Mouse (Mus musculus): ENCODE measurements around the gene Atp6v1fnb. TPM values are rescaled to one million over a fixed set of nuclear protein-coding genes. Genes with fewer than 3 reads are reported as not detected.
A peak's percentile ranks its signal among the peaks of the same experiment; 100 is the strongest.

Atp6v1fnb gene
- polyA plus RNA-seq, 1 experiment = 0.17 TPM

DNA sequence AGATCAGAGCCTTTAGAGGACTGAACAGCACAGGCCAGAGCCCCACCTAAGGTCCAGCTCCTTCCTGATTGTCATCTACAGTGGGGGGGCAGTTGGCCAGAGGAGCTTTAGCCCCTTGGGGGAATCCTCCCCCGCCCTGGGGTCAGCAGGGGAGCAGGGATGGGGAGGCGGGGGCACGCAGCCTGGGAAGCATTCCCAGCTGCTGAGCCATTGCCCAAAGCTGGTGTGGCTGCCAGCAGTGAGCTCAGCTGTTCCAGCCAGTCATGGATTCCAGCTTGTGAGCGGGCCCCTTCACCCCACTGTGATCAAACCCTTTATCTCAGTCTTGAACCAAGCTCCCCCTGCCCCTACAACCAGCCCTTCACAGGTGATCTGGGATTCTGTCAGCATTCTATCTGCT lies 32.0 kb upstream of the Atp6v1fnb start:
- 88% methylated on average over 4 of the region's 4 CpGs for WGBS
- no peaks in the 10 kb centered on the region for H3K27me3 ChIP-seq (replicated peaks; ENCODE audit: control insufficient read depth, insufficient read depth, low read length)
- no peak for DNase-seq
- H3K4me3 ChIP-seq (ENCODE audit: insufficient read depth, low read depth, low read length) = no peak overlapping the region
- no peaks in the 10 kb centered on the region for H3K36me3 ChIP-seq (ENCODE audit: control insufficient read depth, insufficient read depth, low read length)
- no peak overlapping the region for H3K27ac ChIP-seq (ENCODE audit: insufficient read depth, low read depth, low read length)
- TF ChIP-seq CTCF (conservative IDR thresholded peaks at IDR 0.05; ENCODE audit: insufficient read depth, insufficient read length, low read depth, low read length) (no peak), POLR2A (IDR thresholded peaks at IDR 0.05; ENCODE audit: low read depth, low read length) (no peak)
- no peaks in the 10 kb centered on the region for H3K4me1 ChIP-seq (ENCODE audit: control insufficient read depth, insufficient read depth, low read length)

DNA sequence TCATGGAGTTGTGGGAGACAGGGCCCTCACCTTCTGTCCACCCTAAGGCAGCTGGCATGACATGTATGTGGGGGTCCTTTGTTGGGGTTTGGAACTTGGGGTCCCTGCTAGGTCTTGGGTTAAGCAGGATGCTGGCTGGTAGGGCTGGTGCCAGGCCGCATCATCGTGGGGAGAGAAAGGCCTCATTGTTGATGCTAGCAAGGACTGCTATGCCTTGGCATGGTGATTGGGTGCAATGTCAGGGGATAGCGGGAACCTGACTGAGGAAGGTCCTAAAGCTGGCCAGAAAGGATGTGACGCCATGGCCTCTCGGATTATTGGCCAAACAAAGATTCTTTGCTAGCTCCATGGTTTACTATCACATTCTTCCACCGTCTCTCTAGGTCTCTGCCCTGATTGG lies 31.4 kb upstream of the Atp6v1fnb start:
- Histone ChIP-seq H3K4me3 (ENCODE audit: insufficient read depth, low read depth, low read length) (no peak overlapping the region), H3K27ac (ENCODE audit: insufficient read depth, low read depth, low read length) (no peak overlapping the region), H3K4me1 (ENCODE audit: control insufficient read depth, insufficient read depth, low read length) (no peaks in the 10 kb centered on the region), H3K27me3 (replicated peaks; ENCODE audit: control insufficient read depth, insufficient read depth, low read length) (no peaks in the 10 kb centered on the region), H3K36me3 (ENCODE audit: control insufficient read depth, insufficient read depth, low read length) (no peaks in the 10 kb centered on the region)
- TF ChIP-seq POLR2A (IDR thresholded peaks at IDR 0.05; ENCODE audit: low read depth, low read length) (no peak), CTCF (conservative IDR thresholded peaks at IDR 0.05; ENCODE audit: insufficient read depth, insufficient read length, low read depth, low read length) (no peak)
- DNase-seq = no peak
- 95% methylated on average over 6 of the region's 6 CpGs for WGBS

DNA sequence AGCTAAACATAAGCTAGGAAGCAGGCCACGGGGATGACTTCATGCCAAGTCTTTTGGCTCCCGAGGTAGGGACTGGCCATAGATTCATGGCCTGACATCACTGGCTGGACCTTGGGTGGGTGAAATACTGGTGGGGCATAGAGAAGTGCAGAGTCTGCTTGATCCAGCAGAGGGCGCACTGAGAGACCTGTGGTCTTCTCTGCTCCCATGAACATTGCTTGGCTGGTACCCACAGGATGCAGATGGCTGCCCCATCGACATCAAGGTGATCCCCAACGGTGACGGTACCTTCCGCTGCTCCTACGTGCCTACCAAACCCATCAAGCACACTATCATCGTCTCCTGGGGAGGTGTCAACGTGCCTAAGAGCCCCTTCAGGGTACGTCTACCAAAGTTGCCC lies 26.5 kb upstream of the Atp6v1fnb start:
- peak; percentile 74 for TF ChIP-seq CTCF (conservative IDR thresholded peaks at IDR 0.05; ENCODE audit: insufficient read depth, insufficient read length, low read depth, low read length)
- no peak for TF ChIP-seq POLR2A (IDR thresholded peaks at IDR 0.05; ENCODE audit: low read depth, low read length)
- Histone ChIP-seq H3K36me3 (ENCODE audit: control insufficient read depth, insufficient read depth, low read length) (no peaks in the 10 kb centered on the region), H3K4me1 (ENCODE audit: control insufficient read depth, insufficient read depth, low read length) (no peaks in the 10 kb centered on the region), H3K27ac (ENCODE audit: insufficient read depth, low read depth, low read length) (no peak overlapping the region), H3K27me3 (replicated peaks; ENCODE audit: control insufficient read depth, insufficient read depth, low read length) (no peaks in the 10 kb centered on the region), H3K4me3 (ENCODE audit: insufficient read depth, low read depth, low read length) (no peak overlapping the region)
- 70% methylated on average over 11 of the region's 11 CpGs for WGBS
- DNase-seq = peak; percentile 39

DNA sequence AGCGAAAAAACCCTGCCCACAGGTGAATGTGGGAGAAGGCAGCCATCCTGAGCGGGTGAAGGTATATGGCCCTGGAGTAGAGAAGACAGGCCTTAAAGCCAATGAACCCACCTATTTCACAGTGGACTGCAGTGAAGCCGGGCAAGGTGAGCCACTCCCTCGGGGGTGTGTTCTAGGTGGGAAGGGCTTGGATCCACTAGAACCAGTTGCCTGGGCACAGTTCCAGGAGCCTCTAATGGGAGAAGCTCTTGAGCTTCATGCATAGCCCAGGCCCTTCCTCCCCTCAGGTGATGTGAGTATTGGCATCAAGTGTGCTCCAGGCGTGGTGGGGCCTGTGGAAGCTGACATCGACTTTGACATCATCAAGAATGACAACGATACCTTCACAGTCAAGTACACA lies 25.9 kb upstream of the Atp6v1fnb start:
- H3K4me1 ChIP-seq (ENCODE audit: control insufficient read depth, insufficient read depth, low read length) = no peaks in the 10 kb centered on the region
- H3K27me3 ChIP-seq (replicated peaks; ENCODE audit: control insufficient read depth, insufficient read depth, low read length) = no peaks in the 10 kb centered on the region
- no peak for DNase-seq
- H3K27ac ChIP-seq (ENCODE audit: insufficient read depth, low read depth, low read length) = no peak overlapping the region
- 90% methylated on average over 7 of the region's 7 CpGs for WGBS
- no peak overlapping the region for H3K4me3 ChIP-seq (ENCODE audit: insufficient read depth, low read depth, low read length)
- no peaks in the 10 kb centered on the region for H3K36me3 ChIP-seq (ENCODE audit: control insufficient read depth, insufficient read depth, low read length)
- TF ChIP-seq POLR2A (IDR thresholded peaks at IDR 0.05; ENCODE audit: low read depth, low read length) (no peak), CTCF (conservative IDR thresholded peaks at IDR 0.05; ENCODE audit: insufficient read depth, insufficient read length, low read depth, low read length) (no peak)

DNA sequence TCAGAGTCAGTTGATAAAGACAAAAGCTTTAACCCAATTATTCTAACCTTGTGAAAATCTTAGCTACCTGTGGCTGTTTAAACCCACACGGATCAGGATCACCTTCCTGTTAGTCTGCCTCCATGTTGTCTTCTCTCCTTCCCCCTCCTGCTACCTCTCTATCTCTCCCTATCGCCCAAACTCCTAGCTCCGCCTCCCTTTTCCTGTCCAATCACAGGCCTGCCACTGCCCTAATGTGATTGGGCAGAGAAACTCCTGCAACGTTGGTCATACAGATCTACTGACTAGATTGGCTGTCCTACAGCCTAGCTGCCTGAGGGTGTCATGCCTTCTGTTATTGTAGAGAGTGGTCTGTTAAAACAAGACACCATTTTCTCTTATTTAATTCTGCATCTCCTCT lies 21.4 kb upstream of the Atp6v1fnb start:
- Histone ChIP-seq H3K27ac (ENCODE audit: insufficient read depth, low read depth, low read length) (no peak overlapping the region), H3K36me3 (ENCODE audit: control insufficient read depth, insufficient read depth, low read length) (no peaks in the 10 kb centered on the region), H3K4me3 (ENCODE audit: insufficient read depth, low read depth, low read length) (no peak overlapping the region), H3K4me1 (ENCODE audit: control insufficient read depth, insufficient read depth, low read length) (no peaks in the 10 kb centered on the region), H3K27me3 (replicated peaks; ENCODE audit: control insufficient read depth, insufficient read depth, low read length) (no peaks in the 10 kb centered on the region)
- whole genome bisulfite sequencing = 27% methylated on average over 4 of the region's 4 CpGs
- TF ChIP-seq POLR2A (IDR thresholded peaks at IDR 0.05; ENCODE audit: low read depth, low read length) (no peak), CTCF (conservative IDR thresholded peaks at IDR 0.05; ENCODE audit: insufficient read depth, insufficient read length, low read depth, low read length) (no peak)
- no peak for DNase-seq

DNA sequence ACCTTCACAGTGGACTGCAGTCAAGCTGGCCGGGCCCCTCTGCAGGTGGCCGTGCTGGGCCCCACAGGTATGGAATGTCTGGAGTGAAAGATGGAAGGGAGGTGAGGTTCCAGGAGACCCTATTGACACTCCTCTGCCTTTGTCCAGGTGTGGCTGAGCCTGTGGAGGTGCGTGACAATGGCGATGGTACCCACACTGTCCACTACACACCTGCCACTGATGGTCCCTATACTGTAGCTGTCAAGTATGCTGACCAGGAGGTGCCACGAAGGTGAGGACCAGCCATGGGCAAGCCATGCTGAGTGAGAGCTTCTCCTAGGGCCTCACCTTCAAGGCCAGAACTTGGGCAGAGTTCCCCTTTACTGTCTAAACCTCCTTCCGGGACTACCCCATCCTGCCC lies 20.6 kb upstream of the Atp6v1fnb start:
- no peaks in the 10 kb centered on the region for H3K27me3 ChIP-seq (replicated peaks; ENCODE audit: control insufficient read depth, insufficient read depth, low read length)
- DNase-seq = no peak
- no peak overlapping the region for H3K4me3 ChIP-seq (ENCODE audit: insufficient read depth, low read depth, low read length)
- TF ChIP-seq CTCF (conservative IDR thresholded peaks at IDR 0.05; ENCODE audit: insufficient read depth, insufficient read length, low read depth, low read length) (no peak), POLR2A (IDR thresholded peaks at IDR 0.05; ENCODE audit: low read depth, low read length) (no peak)
- no peak overlapping the region for H3K27ac ChIP-seq (ENCODE audit: insufficient read depth, low read depth, low read length)
- no peaks in the 10 kb centered on the region for H3K36me3 ChIP-seq (ENCODE audit: control insufficient read depth, insufficient read depth, low read length)
- no peaks in the 10 kb centered on the region for H3K4me1 ChIP-seq (ENCODE audit: control insufficient read depth, insufficient read depth, low read length)
- 96% methylated on average over 6 of the region's 6 CpGs for WGBS

DNA sequence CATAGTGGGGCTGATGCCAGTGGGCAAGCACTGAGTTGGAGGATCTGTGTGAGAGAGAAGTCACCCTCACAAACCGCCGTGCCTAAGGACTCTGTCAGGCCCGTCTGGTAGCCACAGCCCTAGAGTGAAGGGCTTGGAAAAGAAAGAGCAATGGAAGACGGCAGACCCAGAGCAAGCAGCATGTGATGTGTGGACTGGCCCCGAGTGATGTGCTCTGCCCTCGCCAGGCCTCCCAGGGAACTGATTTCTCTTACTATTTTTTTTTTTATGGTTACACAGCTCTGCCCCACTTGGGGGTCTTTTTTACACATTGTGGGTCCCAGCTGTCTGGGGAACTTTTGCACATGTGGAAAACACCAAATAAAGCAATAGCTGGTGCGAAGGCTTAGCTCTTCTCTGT lies 9.7 kb upstream of the Atp6v1fnb start:
- H3K27ac ChIP-seq (ENCODE audit: insufficient read depth, low read depth, low read length) = no peak overlapping the region
- no peaks in the 10 kb centered on the region for H3K36me3 ChIP-seq (ENCODE audit: control insufficient read depth, insufficient read depth, low read length)
- no peak for DNase-seq
- 64% methylated on average over 7 of the region's 7 CpGs for WGBS
- H3K4me3 ChIP-seq (ENCODE audit: insufficient read depth, low read depth, low read length) = no peak overlapping the region
- TF ChIP-seq CTCF (conservative IDR thresholded peaks at IDR 0.05; ENCODE audit: insufficient read depth, insufficient read length, low read depth, low read length) (no peak), POLR2A (IDR thresholded peaks at IDR 0.05; ENCODE audit: low read depth, low read length) (no peak)
- no peaks in the 10 kb centered on the region for H3K27me3 ChIP-seq (replicated peaks; ENCODE audit: control insufficient read depth, insufficient read depth, low read length)
- H3K4me1 ChIP-seq (ENCODE audit: control insufficient read depth, insufficient read depth, low read length) = no peaks in the 10 kb centered on the region

DNA sequence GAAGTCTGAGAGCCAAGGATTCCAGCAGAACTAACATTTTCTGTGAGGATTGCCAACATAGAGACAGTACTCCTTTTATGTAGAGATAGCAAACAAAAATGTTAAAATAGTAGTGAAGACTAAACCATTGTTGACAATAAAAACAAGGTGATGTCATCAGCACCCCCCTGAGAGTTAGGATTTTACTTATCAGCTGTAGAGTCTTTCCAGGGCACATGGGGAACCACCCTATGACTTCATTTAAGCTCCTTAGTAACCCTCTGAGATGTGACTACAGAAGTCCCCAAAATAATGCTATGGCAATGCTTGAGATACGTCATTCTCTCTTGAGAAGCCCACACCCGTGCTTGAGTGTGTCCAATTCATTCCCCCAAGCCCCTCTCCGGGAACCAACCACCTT lies 7.8 kb upstream of the Atp6v1fnb start:
- 81% methylated on average over 3 of the region's 3 CpGs for WGBS

More for the DNA sequence above, 7.8 kb upstream of the Atp6v1fnb start:
- TF ChIP-seq CTCF (conservative IDR thresholded peaks at IDR 0.05; ENCODE audit: insufficient read depth, insufficient read length, low read depth, low read length) = no peak
- TF ChIP-seq POLR2A (IDR thresholded peaks at IDR 0.05; ENCODE audit: low read depth, low read length) = no peak
- Histone ChIP-seq H3K27me3 (replicated peaks; ENCODE audit: control insufficient read depth, insufficient read depth, low read length) (no peaks in the 10 kb centered on the region), H3K27ac (ENCODE audit: insufficient read depth, low read depth, low read length) (no peak overlapping the region), H3K36me3 (ENCODE audit: control insufficient read depth, insufficient read depth, low read length) (no peaks in the 10 kb centered on the region), H3K4me3 (ENCODE audit: insufficient read depth, low read depth, low read length) (no peak overlapping the region), H3K4me1 (ENCODE audit: control insufficient read depth, insufficient read depth, low read length) (no peaks in the 10 kb centered on the region)
- DNase-seq = no peak

Data from kidney, adult 2 months (tissue).